Comparison of ENCODE assay signal across 11 mouse cellular contexts in genomic region chr8:34392208-34392980, GRCm38 (mm10).
DNase-seq lines count a peak whose midpoint lies in the region; ATAC-seq lines count a peak whose summit lies in the region.
"Had no signal": no experiment of that assay in that cellular context is flagged by ENCODE, and none has a peak within 500 bp of the region (broad histone marks: within the 10 kb centered on the region; RNA-seq: fewer than 3 reads in every experiment).

No protein-coding gene starts in this region.

- WGBS in neural tube, embryonic 11.5 days = 54% methylated on average over 14 of the region's 14 CpGs
- WGBS in hindbrain, embryonic 10.5 days = 69% methylated on average over 14 of the region's 14 CpGs
- 55% methylated on average over 14 of the region's 14 CpGs for WGBS in limb, embryonic 11.5 days

- DNase-seq in neural tube, embryonic 11.5 days (ENCODE audit: low spot score) = peak; percentile 42
- DNase-seq in neural tube, embryonic 10.5 days (ENCODE audit: extremely low spot score, low spot score) = no peak
- no peak for DNase-seq in hindbrain, embryonic 10.5 days (ENCODE audit: low spot score)
- DNase-seq in limb, embryonic 11.5 days (ENCODE audit: low spot score) = peak; percentile 47
- peak; percentile 69 to 80 for DNase-seq in right cerebral cortex, postnatal 36 days (ENCODE audit: low spot score in 2 of 2)
- no peak for DNase-seq in adrenal gland, adult (ENCODE audit: inconsistent age in 2 of 2, low spot score in 1 of 2)
- no peak for DNase-seq in testis, postnatal 14 days (ENCODE audit: low spot score)
- DNase-seq in testis, postnatal 10 days (ENCODE audit: low spot score) = no peak
- DNase-seq: lung, embryonic 14.5 days; thymus, postnatal 36 days had no signal

- H3K9me3 ChIP-seq in neural tube, embryonic 11.5 days (ENCODE audit: control insufficient read depth, low read length) = no peaks in the 10 kb centered on the region
- H3K9me3 ChIP-seq in hindbrain, embryonic 10.5 days = 0 out of 2 replicates have a peak, but pooled peaks cover 4% of the 10 kb centered on the region
- H3K9me3 ChIP-seq in limb, embryonic 11.5 days (ENCODE audit: control insufficient read depth, low read length) = no peaks in the 10 kb centered on the region

- no peak overlapping the region for H3K9ac ChIP-seq in neural tube, embryonic 11.5 days (ENCODE audit: low read length)
- H3K9ac ChIP-seq in limb, embryonic 11.5 days (ENCODE audit: low read length) = no peak overlapping the region
- H3K9ac ChIP-seq: lung, embryonic 14.5 days had no signal

- no peak overlapping the region for H3K4me3 ChIP-seq in neural tube, embryonic 11.5 days (ENCODE audit: low read depth, low read length)
- H3K4me3 ChIP-seq in hindbrain, embryonic 10.5 days = no peak overlapping the region
- H3K4me3 ChIP-seq in limb, embryonic 11.5 days (ENCODE audit: low read depth, low read length) = no peak overlapping the region

- peak; percentile 79 for ATAC-seq in neural tube, embryonic 11.5 days (ENCODE audit: insufficient read depth, low FRiP score, low TSS enrichment)
- ATAC-seq in limb, embryonic 11.5 days (ENCODE audit: insufficient number of reproducible peaks, low FRiP score, low TSS enrichment, low read depth) = 0 out of 2 replicates have a peak, but pooled peaks have one; percentile 51
- ATAC-seq: intestine, postnatal 0 days had no signal

- peaks cover 13% of the 10 kb centered on the region; the same call in 1 of the 2 replicates for H3K4me1 ChIP-seq in neural tube, embryonic 11.5 days (ENCODE audit: control insufficient read depth, insufficient read depth, low read length)
- H3K4me1 ChIP-seq in hindbrain, embryonic 10.5 days (replicated peaks) = peaks cover 12% of the 10 kb centered on the region
- peaks cover 8% of the 10 kb centered on the region; the same call in 1 of the 2 replicates for H3K4me1 ChIP-seq in limb, embryonic 11.5 days (ENCODE audit: control insufficient read depth, insufficient read depth, low read length)

- H3K36me3 ChIP-seq in neural tube, embryonic 11.5 days (ENCODE audit: control insufficient read depth, insufficient read depth, low read length) = no peaks in the 10 kb centered on the region
- H3K36me3 ChIP-seq in hindbrain, embryonic 10.5 days = no peaks in the 10 kb centered on the region
- no peaks in the 10 kb centered on the region for H3K36me3 ChIP-seq in limb, embryonic 11.5 days (ENCODE audit: control insufficient read depth, insufficient read depth, low read length)

- no peak overlapping the region for H3K4me2 ChIP-seq in neural tube, embryonic 11.5 days (ENCODE audit: low read depth)
- H3K4me2 ChIP-seq in limb, embryonic 11.5 days (ENCODE audit: low read depth, severe bottlenecking) = no peak overlapping the region
- H3K4me2 ChIP-seq: lung, embryonic 14.5 days had no signal

- H3K27ac ChIP-seq in neural tube, embryonic 11.5 days (ENCODE audit: low read depth, low read length) = peak overlapping the region; percentile 49
- peak overlapping the region; percentile 47; the same call in 1 of the 2 replicates for H3K27ac ChIP-seq in hindbrain, embryonic 10.5 days
- H3K27ac ChIP-seq in limb, embryonic 11.5 days (replicated peaks; ENCODE audit: low read depth, low read length) = no peak overlapping the region; the same call in 1 of the 2 replicates

- no peaks in the 10 kb centered on the region for H3K27me3 ChIP-seq in neural tube, embryonic 11.5 days (ENCODE audit: control insufficient read depth, insufficient read depth, low read length)
- H3K27me3 ChIP-seq in hindbrain, embryonic 10.5 days (ENCODE audit: insufficient read depth, poor library complexity, severe bottlenecking) = no peaks in the 10 kb centered on the region
- no peaks in the 10 kb centered on the region for H3K27me3 ChIP-seq in limb, embryonic 11.5 days (ENCODE audit: control insufficient read depth, insufficient read depth, low read length)

Comparison
In these comparisons a context has a peak if more than half of its experiments do, and no peak if none do; other contexts are left out.
1. DNase-seq: peak in neural tube, embryonic 11.5 days (single experiment), limb, embryonic 11.5 days (single experiment) and right cerebral cortex, postnatal 36 days (2 of 2); none in neural tube, embryonic 10.5 days (single experiment), hindbrain, embryonic 10.5 days (single experiment), adrenal gland, adult (0 of 2), testis, postnatal 14 days (single experiment) and testis, postnatal 10 days (single experiment).